Mouse (Mus musculus) spleen, adult 12 weeks (tissue): ENCODE data around the gene Gse1.

ENCODE experiments used
- DNase-seq: peaks from one replicate; pipeline ENCODE4 v3.0.0; 2022; ENCODE audit warnings: low spot score

The Gse1 gene

DNA sequence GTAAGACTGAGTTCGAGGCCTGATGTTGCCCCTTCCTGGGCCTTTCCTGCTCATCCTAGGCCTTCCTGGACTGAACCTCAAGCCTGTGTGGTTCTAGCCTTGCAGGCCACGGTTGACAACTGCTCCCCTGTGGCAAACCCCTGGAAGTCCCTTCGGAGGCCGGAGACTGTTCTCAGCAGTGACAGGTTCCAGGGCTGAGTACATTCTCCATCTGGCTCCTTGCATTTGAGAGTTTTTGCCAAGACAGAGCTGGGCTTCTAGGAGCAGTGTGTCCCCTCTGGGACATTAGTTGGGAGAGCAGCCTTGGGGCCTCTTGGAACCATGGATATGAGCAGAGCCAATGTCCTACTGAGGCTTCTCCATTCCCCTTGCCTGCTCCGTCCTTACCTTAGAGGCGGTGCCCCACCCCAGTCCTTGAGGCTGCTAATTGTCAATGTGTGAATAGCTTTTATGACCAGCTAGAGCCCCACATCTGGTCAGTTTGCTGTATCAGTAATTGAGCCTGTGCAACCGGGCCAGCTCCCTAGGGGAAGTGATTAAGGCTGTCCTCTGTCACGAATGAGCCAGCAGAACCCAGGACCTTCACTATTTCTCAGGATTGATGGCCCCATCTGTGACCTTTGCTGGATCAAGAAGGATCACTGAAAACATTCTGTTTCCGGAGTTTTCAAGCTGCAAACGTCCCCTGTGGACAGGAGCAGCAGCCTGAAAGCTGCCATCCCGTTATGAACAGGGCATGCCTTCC is 289.6 kb downstream of the Gse1 start:
- no peak for DNase-seq

GRCm38 (mm10) chr8:120518736-120519534 is 290.7 kb downstream of the Gse1 start:
- no peak for DNase-seq

DNA sequence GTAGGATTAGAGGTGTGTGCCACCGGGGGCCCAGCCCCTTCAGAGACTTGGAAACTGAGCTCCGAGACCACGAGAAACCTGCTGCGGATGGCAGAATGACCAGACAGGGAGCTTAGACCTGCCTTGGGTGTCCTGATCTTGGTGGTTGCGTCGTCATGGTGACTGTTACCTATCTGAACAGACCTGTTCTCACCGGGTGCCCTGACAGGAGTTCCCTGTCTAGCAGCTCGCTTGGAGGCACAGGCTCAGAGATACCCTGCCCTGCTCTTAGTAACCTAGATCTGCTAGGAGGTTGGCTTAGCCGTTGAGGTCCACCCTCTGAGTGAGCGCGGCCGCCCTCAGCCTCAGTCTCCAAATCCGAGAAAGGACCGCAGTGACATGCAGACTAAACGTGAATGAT is 292.0 kb downstream of the Gse1 start:
- no peak for DNase-seq

DNA sequence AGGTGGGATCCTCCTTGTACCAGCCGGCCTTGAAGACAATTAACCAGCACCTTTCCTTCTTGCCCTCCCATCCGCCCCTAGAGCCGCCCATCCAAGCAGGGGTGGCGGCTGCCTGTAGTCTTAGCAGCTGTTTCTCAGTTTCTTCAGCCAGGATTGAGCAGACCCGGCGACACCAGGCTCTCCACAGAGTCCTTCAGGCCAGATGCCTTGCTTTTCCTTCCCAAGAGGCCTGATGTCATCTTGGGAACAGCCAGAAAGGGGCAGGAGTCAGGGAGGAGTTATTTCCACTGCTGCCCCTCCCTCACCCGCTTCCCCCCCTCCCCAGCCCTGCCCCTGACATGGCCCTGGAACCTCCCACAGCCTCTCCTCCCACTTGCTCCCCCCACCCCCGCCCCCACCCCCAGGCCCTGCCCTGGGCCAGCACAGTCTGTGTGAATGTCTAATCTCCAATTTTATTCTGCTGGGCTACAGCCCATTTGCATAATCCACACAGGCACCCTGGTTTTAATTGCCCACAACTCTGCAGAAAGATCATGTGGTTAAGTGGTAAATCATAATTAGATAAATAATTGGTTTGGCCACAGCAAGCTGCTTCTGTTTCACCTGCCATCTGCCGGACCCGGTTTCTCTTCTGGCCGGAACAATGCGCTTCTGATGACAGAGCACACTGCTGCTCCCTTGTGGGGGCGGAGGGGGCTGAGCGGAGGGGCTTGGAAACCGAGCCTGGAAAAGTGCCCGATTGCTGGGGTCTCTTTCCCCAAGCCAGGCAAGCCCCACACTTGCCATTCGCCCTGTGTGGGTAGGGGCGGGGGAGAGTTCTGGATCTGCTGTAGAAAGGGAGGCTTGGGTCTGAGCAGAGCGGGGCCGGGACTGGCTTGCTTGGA is 292.7 kb downstream of the Gse1 start:
- DNase-seq, result no peak

DNA sequence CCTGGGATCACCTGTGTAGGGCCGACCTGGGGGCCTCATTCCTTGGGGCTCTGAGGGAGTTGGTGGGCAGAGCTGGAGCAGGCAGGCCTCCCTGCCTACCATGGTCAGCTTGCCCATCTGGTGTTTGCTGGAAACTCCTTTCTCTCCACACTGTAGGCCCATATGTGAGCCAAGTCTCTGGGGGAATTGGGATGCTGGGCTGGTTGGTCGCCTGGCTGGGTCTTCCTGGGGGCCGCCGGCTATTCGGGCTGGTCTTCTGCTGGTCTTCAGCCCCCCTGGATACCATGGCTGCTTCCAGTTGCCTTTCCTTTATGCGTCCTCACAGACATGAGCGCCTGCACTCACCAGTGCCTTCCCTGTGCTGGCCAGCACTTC is 293.3 kb downstream of the Gse1 start:
- DNase-seq, result no peak

GRCm38 (mm10) chr8:120523641-120524040 is 295.4 kb downstream of the Gse1 start:
- no peak for DNase-seq

- no peak for DNase-seq
Observed at GRCm38 (mm10) chr8:120525135-120525534, 296.9 kb downstream of the Gse1 start.

DNA sequence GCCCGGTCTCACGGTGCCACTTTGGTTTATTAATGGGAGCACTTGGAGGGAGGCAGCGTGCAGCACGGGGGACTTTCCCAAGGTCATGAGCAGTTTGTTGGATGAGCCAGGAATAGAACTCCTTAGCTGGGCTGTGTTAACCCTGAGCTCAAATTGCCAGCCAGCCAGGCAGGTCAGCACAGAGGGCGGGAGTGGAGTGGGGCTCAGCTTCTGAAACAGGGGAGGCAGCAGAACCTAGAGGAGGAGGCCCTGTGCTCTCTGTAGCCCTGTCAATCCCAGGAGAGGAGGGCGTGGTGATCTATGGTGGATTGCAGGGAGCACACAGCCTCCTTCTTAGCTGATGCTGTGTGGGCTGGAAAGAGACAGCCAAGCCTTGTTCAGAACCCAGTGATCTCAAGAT is 297.6 kb downstream of the Gse1 start:
- no peak for DNase-seq

DNA sequence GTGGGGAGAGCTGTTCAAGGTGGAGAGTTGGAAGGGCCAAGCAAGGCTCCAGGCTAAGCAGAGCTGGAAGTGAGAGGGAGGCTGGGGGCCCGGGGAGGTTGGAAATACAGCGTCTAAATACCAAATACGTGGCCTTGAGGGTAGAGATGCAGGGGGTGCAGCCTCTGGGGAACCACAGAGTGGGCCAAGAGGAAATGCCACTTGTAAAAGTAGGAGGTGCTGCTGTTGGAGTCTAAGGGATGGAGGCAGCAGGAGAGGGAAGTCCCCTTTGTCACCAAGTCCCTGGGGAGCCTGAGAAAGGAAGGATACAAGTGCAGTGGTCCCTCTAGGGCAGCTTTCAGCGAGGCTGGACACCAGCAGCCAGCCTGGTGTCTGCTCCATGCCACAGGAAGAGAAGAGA is 298.3 kb downstream of the Gse1 start:
- DNase-seq, result no peak

- no peak for DNase-seq
Observed at GRCm38 (mm10) chr8:120528332-120528731, 300.1 kb downstream of the Gse1 start.

- DNase-seq, result no peak
Observed at GRCm38 (mm10) chr8:120529226-120529625, 301.0 kb downstream of the Gse1 start.

DNA sequence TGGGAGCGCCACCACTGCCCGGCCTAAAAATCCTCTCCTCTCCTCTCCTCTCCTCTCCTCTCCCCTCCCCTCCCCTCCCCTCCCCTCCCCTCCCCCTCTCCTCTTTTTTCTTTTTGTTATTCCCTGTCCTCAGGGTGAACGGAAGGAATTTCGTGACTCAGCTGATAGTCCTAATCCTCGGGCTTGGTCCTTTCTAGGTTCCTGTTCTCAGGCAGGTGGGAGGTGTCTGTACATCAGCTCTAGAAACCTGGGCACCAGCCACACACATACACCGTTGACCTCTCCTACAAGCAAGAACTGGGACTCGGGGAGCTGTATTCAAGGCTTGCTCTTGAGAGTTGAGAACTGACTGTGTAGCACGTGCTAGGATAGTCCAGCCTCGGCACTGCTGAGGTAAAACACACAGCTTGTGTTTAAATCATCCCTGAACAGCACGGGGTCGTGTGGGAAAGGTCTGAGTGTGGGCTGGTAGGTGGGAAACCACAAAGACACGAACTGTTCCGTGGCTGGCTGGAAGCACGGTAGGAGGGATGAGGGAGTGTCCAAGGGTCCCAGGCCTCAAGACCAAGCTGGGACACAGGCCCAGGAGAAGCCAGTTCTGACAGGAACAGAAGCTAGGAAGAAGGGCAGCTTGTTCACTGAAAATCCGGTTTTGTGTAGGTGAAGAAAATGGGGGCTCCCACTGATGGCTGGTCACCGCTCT is 302.8 kb downstream of the Gse1 start:
- no peak for DNase-seq

DNA sequence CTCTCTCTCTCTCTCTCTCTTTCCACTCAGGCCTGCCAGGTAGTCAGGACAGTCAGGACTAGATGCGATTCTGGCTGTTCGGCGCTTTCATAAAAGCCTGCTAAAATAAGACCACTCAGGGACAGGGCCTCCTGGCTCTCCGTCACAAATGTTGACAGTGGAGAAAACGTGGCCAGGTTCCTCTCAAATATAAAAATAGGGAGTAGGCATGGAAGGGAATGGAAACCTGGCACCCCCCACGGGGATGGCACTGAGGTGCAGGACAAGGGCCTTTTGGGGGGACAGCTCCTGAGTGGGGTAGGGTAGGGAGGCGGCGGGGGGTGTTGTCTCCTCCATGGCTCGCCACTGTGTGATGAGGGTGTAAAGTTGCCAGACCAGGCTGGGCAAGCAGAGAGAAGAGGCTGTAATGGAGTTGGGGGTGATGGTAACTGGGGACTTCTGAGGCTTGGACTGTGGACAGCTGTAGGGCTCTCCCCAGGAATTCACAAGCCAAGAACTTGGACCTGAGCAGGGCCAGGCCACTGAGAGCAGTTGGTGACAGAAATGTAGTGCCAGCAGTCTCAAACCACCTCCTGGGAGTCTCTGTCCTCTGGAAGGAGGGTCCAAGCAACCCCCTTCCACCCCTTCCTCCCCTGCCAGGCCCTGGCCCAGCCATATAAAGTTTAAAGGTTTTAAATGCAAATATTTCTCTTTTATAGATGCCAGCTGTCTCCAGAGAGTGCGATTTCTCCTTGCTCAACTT is 303.7 kb downstream of the Gse1 start:
- DNase-seq, result no peak

GRCm38 (mm10) chr8:120532517-120533215 is 304.4 kb downstream of the Gse1 start:
- DNase-seq, result no peak

- DNase-seq, result no peak
Observed at GRCm38 (mm10) chr8:120533380-120533779, 305.1 kb downstream of the Gse1 start.

DNA sequence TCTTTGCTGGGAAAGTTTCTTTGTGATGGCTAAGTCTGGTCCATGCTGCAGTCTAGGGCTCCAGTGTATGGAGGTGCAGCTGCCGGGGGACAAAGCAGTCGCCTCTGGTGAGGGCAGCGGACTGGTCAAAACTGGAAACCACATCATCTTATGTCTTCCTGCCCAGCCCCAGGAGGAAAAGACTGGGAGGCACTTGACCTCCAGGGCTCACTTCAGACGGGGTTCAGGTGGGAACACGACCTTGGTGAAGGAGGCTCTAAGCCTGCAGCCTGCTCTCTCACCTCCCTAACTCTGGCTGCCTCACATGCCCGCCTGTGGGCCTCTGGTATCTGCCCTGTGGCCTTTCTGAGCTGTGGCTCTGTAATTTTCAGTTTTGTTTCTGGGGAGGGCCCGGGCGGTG is 305.8 kb downstream of the Gse1 start:
- DNase-seq, result no peak

GRCm38 (mm10) chr8:120534504-120535368 is 306.5 kb downstream of the Gse1 start:
- DNase-seq, result peak; percentile 75

DNA sequence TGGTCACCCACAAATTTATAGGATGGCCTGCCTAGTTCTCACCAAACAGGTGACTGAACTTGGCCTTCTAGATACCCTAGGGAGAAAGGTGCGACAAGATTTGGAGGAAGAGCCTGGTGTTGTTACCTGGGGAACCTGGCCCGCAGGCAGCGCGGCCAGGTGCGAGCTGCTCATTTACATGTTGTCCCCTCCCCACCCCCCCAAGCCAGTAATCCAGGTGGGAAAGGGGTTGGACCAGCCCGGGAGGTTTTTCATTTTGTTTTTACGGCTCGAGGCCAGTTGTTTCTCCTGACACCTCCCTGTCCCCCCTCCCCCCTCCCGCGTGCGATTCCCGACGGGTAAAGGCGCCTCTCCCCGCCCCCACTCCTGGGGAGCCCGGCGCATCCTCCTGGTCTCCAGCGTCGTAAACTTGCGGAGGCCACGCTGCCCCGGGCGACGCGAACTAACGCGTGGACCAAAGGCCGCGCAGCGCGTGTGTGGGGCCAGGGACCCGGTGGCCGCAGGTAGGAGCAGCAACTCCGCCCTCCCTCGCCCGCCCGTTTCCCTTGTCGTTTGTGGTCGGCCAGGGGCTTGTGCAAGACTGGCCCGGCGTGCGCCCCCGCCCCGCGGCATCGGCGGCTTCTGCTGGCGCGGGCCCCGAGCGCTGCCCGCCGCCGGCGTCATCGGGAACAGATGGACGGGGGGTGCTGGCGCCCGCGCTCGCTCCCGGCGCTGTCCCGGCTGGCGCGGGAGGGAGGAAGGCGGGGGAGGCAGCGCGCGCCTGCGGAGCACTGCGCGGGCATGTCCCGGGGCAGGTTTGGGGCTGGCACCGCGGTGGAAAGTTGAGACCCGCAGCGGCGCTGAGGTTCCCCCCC is 307.4 kb downstream of the Gse1 start:
- DNase-seq, result peak; percentile 39
